Mouse (Mus musculus) erythroblast, adult 5-6 weeks (primary cell): ENCODE data around the gene Trak1. TPM values are rescaled to one million over a fixed set of nuclear protein-coding genes. Genes with fewer than 3 reads are reported as not detected.
A peak's percentile ranks its signal among the peaks of the same experiment; 100 is the strongest.

ENCODE experiments used
- ATAC-seq: replicated peaks from 2 replicates; pipeline ENCODE4 v1.8.0; 2016; ENCODE audit warnings: moderate number of reproducible peaks, mild to moderate bottlenecking, moderate TSS enrichment, inconsistent platforms; ENCODE audit not compliant: poor library complexity, low FRiP score, severe bottlenecking
- total RNA-seq, 2 experiments: library from RNA; stranded (forward) in 1 of 2; stranded (reverse) in 1 of 2; fragments of 150-400 nt in 1 of 2; fragments of 200-764, 138-1000 nt in 1 of 2; gene quantifications; 2 replicates each; pipeline versions ENCODE4 v1.2.3 to v1.2.4; 2015 to 2017; ENCODE audit warnings: low replicate concordance in 2 of 2

The Trak1 gene
- total RNA-seq, 2 experiments from 2014 or later: 3.0 to 36.9 TPM

- no peak for ATAC-seq
Measured at GRCm38 (mm10) chr9:121456739-121457515, 159.6 kb downstream of the Trak1 start.

- peak; percentile 70 for ATAC-seq
Measured at GRCm38 (mm10) chr9:121458466-121458865, 161.2 kb downstream of the Trak1 start.

GRCm38 (mm10) chr9:121459950-121460349 is 162.6 kb downstream of the Trak1 start:
- ATAC-seq: no peak

GRCm38 (mm10) chr9:121460527-121460926 is 163.2 kb downstream of the Trak1 start:
- ATAC-seq: no peak

- ATAC-seq: no peak
Measured at GRCm38 (mm10) chr9:121467460-121467859, 170.2 kb downstream of the Trak1 start.

DNA sequence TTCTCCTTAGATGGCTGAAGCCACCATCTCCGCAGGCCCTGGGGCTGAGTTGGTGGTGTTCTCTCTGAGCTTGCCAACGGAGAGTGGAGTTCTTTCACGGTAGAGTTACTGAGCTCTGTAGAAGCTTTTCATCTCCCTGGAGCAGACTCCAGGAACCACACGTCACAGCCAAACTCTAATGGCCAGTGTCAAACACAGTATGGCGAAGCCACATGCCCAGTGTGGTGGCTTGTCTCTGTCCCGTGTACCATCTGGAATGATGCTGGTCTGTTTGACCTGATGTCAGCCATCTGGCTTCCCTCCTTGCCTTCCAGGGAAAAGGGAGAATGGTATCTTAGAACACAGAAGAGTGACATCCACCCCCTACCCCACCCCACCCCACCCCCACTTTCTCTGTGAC is 172.4 kb downstream of the Trak1 start:
- no peak for ATAC-seq

DNA sequence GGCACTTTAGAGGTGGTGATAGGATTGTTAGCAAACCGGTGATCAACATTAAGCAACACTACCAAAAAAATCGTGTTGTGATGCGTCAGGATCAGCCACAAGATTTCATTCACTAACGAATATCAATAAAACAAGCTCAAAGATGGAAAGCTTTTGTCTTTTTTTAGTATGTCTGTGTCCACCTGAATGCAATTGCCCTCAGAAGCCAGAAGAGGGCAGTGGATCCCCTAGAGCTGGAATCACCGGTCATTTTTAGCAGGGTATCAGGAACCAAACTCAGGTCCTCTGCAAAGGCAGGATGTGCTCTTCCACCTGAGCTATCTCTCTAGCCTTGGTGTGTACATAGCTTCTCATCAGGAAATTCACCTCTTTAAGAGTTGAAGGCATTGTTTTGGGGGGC is 177.5 kb downstream of the Trak1 start:
- no peak for ATAC-seq

- no peak for ATAC-seq
Measured at GRCm38 (mm10) chr9:121475488-121476452, 178.5 kb downstream of the Trak1 start.

GRCm38 (mm10) chr9:121477305-121477911 is 180.1 kb downstream of the Trak1 start:
- peak; percentile 68 for ATAC-seq

DNA sequence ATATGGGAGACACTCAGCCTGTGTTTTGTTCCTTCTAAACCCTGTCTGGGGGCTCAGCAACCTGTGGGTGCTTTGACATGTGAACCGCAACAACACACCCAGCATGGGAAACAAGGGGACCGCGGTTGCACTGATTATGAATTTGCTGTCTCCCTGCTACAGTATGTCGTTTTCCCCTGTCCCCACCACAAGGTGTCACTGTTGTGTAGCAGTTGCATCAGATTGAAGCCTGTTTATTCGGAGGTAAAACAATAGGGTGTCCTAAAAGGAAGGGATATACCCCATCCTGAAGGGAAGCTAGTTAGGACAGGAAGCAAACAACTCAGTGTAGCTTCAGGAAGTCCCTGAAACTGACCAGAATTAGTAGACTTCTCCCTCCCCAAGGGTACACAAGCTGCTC is 182.2 kb downstream of the Trak1 start:
- ATAC-seq: peak; percentile 62; the same call in 1 of the 2 replicates

- ATAC-seq: no peak
Measured at GRCm38 (mm10) chr9:121487216-121487615, 189.9 kb downstream of the Trak1 start.

- no peak for ATAC-seq
Measured at GRCm38 (mm10) chr9:121491592-121492240, 194.4 kb downstream of the Trak1 start.

DNA sequence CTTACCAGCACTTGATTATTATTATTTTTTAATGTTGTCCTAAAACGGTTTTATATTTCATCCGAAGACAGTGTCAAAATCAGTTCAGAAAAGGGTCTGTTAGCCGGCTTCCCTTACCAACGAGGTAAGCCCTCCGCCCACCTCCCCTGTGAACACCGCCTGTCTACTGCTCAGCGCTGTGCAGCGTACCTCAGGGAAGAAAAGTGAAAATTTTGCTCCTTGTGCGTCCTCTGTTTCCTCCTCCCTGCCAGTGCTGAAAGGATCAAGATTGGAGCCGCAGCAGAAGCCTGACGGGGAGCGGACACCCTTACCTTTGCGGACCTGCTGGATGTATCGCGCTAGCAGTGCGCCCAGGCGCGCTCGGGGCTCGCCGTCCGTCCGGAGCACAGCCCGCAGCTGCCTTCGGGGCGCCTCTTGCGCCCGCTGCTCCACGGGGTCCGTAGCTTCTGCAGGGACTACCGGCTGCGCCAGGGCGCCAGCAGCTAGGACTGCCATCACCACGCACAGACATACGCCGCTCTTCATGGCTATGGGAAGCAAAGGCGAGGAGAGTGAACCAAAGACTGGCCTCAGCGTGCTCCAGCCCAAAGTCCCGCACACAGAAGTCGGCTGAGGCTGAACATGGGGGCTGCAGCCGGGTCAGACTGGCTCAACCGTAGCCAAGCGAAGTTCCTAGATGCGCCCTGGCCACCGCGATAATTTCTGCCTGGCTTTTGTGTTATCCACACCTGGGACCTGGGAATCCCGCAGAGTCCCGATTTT is 196.9 kb downstream of the Trak1 start:
- no peak for ATAC-seq

DNA sequence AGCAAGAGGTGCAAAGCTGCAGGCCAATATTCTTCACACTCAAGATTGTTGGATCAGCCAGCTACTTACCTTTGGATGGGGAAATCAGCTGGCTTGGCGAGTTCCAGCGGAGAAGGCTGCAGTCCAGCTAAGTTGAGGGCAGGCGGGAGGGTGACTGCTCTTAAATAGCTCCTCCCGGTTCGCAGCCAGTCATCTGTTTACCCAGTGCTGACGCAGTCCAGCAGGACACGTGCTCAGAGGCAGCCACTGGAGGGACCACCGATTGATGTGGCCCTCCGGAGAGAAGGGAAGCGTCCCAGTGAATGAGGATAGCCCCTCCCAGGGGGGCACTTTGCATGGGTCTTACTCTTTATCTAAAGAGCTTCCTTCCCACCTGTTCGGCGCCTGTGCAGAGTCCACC is 198.2 kb downstream of the Trak1 start, which contains the start of gene Cck:
Gene Cck, minus strand, starts transcription at position 166 of the 400 bp plus-strand sequence.
- ATAC-seq: no peak

DNA sequence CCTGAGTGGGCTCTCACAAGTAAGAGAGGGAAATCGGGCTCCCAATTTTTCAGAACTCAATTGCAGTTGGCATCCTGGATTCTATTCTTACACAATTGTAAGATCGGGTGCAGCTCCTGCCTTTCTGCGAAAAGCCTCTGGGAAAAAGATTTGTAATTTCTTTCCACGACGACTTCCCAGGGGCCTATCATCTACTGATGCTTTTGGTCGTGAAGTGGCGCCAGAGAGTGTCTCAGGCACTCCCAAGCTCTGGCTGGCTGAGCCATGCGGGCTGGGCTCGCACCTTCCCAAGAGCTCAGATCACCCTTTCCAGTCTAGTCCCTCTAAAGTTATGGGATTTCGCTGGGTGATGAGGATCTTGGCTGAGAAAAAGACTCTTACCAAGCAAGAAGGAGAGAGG is 198.8 kb downstream of the Trak1 start:
- ATAC-seq: no peak

DNA sequence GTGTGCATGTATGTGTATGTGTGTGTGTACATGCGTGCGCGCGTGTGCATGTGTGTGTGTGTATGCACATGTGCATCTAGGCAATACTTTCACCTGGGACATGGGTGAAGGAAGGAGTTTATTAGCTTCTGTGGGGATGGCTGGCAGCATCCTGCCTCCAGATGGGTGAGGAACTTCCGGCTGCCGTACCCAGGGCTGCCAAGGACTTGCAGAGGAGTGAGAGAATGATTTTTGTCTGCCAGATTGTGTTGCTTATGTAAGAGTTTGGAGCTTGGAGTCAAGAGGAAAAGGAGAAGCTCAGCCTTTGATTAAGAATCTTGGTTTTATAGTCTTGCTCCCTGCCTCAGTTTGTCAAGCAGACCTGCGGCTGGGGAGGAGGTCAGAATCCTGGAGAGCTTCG is 208.0 kb downstream of the Trak1 start:
- ATAC-seq: no peak

- no peak for ATAC-seq
Measured at GRCm38 (mm10) chr9:121506478-121507180, 209.3 kb downstream of the Trak1 start.

GRCm38 (mm10) chr9:121511911-121512310 is 214.6 kb downstream of the Trak1 start:
- ATAC-seq: no peak
